Comparison of ENCODE assay signal across 8 mouse cellular contexts in genomic region chr2:176708051-176708450, GRCm38 (mm10). TPM values are rescaled to one million over a fixed set of nuclear protein-coding genes. Genes with fewer than 3 reads are reported as not detected.
DNase-seq lines count a peak whose midpoint lies in the region; ATAC-seq and TF ChIP-seq lines count a peak whose summit lies in the region.
"Not testable (repeated sequence)": the region's sequence is repeated elsewhere in the genome, so short reads cannot be mapped to it uniquely, and the experiment has no call there.

Gene Gm14305 (plus strand): TSS chr2:176708328.

- 18% methylated on average over 1 of the region's 6 CpGs for WGBS in forebrain, embryonic 11.5 days
- 8% methylated on average over 2 of the region's 6 CpGs for WGBS in heart, embryonic 13.5 days
- 6% methylated on average over 3 of the region's 6 CpGs for whole genome bisulfite sequencing in kidney, adult 2 months
- 0% methylated on average over 1 of the region's 6 CpGs for WGBS in lung, embryonic 16.5 days
- 0% methylated on average over 2 of the region's 6 CpGs for WGBS in olfactory bulb, adult 2 months

- not testable (repeated sequence) for H3K27me3 ChIP-seq in forebrain, embryonic 11.5 days (ENCODE audit: control insufficient read depth, insufficient read depth, low read length); heart, embryonic 13.5 days (replicated peaks); kidney, adult 2 months (replicated peaks; ENCODE audit: control insufficient read depth, insufficient read depth, low read length); lung, embryonic 16.5 days (ENCODE audit: control insufficient read depth, insufficient read depth, low read depth, low read length)

- TF ChIP-seq POLR2A in kidney, adult 2 months (IDR thresholded peaks at IDR 0.05; ENCODE audit: low read depth, low read length); olfactory bulb, adult 2 months (IDR thresholded peaks at IDR 0.05; ENCODE audit: insufficient read depth, low read depth, low read length): not testable (repeated sequence)

- not testable (repeated sequence) for H3K9me3 ChIP-seq in forebrain, embryonic 11.5 days (ENCODE audit: control insufficient read depth, low read length); heart, embryonic 13.5 days; lung, embryonic 16.5 days (ENCODE audit: control insufficient read depth, low read length)

- H3K4me2 ChIP-seq in forebrain, embryonic 11.5 days (ENCODE audit: low read depth, low read length, severe bottlenecking) = peak within 1 kb of the TSS; percentile 34; the same call in 1 of the 2 replicates
- peak within 1 kb of the TSS; percentile 59 for H3K4me2 ChIP-seq in heart, embryonic 13.5 days
- H3K4me2 ChIP-seq in lung, embryonic 16.5 days (ENCODE audit: low read depth, low read length) = peak within 1 kb of the TSS; percentile 8; the same call in 1 of the 2 replicates

- H3K4me3 ChIP-seq in forebrain, embryonic 11.5 days (ENCODE audit: low read depth, low read length) = peak within 1 kb of the TSS; percentile 32
- H3K4me3 ChIP-seq in heart, embryonic 13.5 days = peak within 1 kb of the TSS; percentile 58
- H3K4me3 ChIP-seq in kidney, adult 2 months (ENCODE audit: insufficient read depth, low read depth, low read length) = peak within 1 kb of the TSS; percentile 76
- H3K4me3 ChIP-seq in lung, embryonic 16.5 days (ENCODE audit: low read length) = peak within 1 kb of the TSS; percentile 49
- peak within 1 kb of the TSS; percentile 59 for H3K4me3 ChIP-seq in olfactory bulb, adult 2 months (ENCODE audit: insufficient read depth, low read depth, low read length)

- not testable (repeated sequence) for ATAC-seq in forebrain, embryonic 11.5 days (replicated peaks; ENCODE audit: low FRiP score); heart, embryonic 13.5 days (ENCODE audit: extremely low read depth, insufficient number of reproducible peaks, low FRiP score, low TSS enrichment); lung, embryonic 16.5 days (ENCODE audit: low read depth)

- not testable (repeated sequence) for H3K27ac ChIP-seq in forebrain, embryonic 11.5 days (ENCODE audit: low read depth, low read length); kidney, adult 2 months (ENCODE audit: insufficient read depth, low read depth, low read length); lung, embryonic 16.5 days (ENCODE audit: low read length); olfactory bulb, adult 2 months (ENCODE audit: insufficient read depth, low read depth, low read length)
- H3K27ac ChIP-seq in heart, embryonic 13.5 days (replicated peaks) = peak within 1 kb of the TSS; percentile 50; the same call in 1 of the 2 replicates

- H3K36me3 ChIP-seq in forebrain, embryonic 11.5 days (ENCODE audit: control insufficient read depth, insufficient read depth, low read length); heart, embryonic 13.5 days; kidney, adult 2 months (ENCODE audit: control insufficient read depth, insufficient read depth, low read length); lung, embryonic 16.5 days (ENCODE audit: control insufficient read depth, insufficient read depth, low read length): not testable (repeated sequence)

- DNase-seq in adrenal gland, postnatal 4 days (ENCODE audit: low spot score in 2 of 2); forebrain, embryonic 11.5 days (ENCODE audit: low spot score): not testable (repeated sequence)
- DNase-seq in kidney, adult 2 months = peak; percentile 54
- DNase-seq in left cerebral cortex, adult 8-10 months (ENCODE audit: low spot score in 2 of 2) = peak; percentile 8 to 39
- peak; percentile 13 for DNase-seq in thymus, postnatal 14 days

- peak within 1 kb of the TSS; percentile 23; the same call in 1 of the 2 replicates for H3K9ac ChIP-seq in forebrain, embryonic 11.5 days (ENCODE audit: low read length)
- H3K9ac ChIP-seq in heart, embryonic 13.5 days = peak within 1 kb of the TSS; percentile 77
- H3K9ac ChIP-seq in lung, embryonic 16.5 days (ENCODE audit: low read length) = peak within 1 kb of the TSS; percentile 51

- H3K4me1 ChIP-seq in forebrain, embryonic 11.5 days (replicated peaks; ENCODE audit: control insufficient read depth, insufficient read depth, low read length); heart, embryonic 13.5 days; kidney, adult 2 months (ENCODE audit: control insufficient read depth, insufficient read depth, low read length); lung, embryonic 16.5 days (replicated peaks; ENCODE audit: control insufficient read depth, insufficient read depth, low read length); olfactory bulb, adult 2 months (ENCODE audit: control insufficient read depth, insufficient read depth, low read length): not testable (repeated sequence)

- TF ChIP-seq CTCF in kidney, adult 2 months (conservative IDR thresholded peaks at IDR 0.05; ENCODE audit: insufficient read depth, insufficient read length, low read depth, low read length); olfactory bulb, adult 2 months (IDR thresholded peaks at IDR 0.05; ENCODE audit: insufficient read depth, low read depth, low read length): not testable (repeated sequence)

RNA-seq across cellular contexts. Expression of gene Gm14305, which starts in this region (rescaled TPM):
- total RNA-seq in adrenal gland, postnatal 4 days (2021) = 10 to 100 TPM; 11.6 to 13.3 TPM
- 35.9 and 36.4 TPM in 2 replicates for polyA plus RNA-seq in forebrain, embryonic 11.5 days (2014; fragmentation: Nextera tagmentation; extraction: Ambion mirVana)
- 25.7 and 25.8 TPM in 2 replicates for polyA plus RNA-seq in heart, embryonic 13.5 days (2015; fragmentation: Nextera tagmentation; extraction: Ambion mirVana)
- polyA plus RNA-seq in kidney, adult 2 months (2012; rRNA removed) = 1.6 and 3.8 TPM in 2 replicates
- 10 to 100 TPM; 26.3 to 32.2 (median 30.1) TPM for total RNA-seq in left cerebral cortex, adult 8-10 months (2022)
- polyA plus RNA-seq in lung, embryonic 16.5 days (2015; fragmentation: Nextera tagmentation; extraction: Ambion mirVana) = 30.5 and 30.9 TPM in 2 replicates
- not detected in 2 replicates for polyA plus RNA-seq in olfactory bulb, adult 2 months (2012; ENCODE audit: insufficient read depth, insufficient read length, low replicate concordance, missing spikeins)

Comparison
In these comparisons a context has a peak if more than half of its experiments do, and no peak if none do; other contexts are left out.
1. H3K4me2 ChIP-seq: peak in every context shown above with its lines; median percentile 59 in heart, embryonic 13.5 days; 34 in forebrain, embryonic 11.5 days; 8 in lung, embryonic 16.5 days.
2. H3K9ac ChIP-seq: peak in every context shown above with its lines; median percentile 77 in heart, embryonic 13.5 days; 51 in lung, embryonic 16.5 days; 23 in forebrain, embryonic 11.5 days.